Mouse (Mus musculus): ENCODE data around the gene Sp8.

DNA sequence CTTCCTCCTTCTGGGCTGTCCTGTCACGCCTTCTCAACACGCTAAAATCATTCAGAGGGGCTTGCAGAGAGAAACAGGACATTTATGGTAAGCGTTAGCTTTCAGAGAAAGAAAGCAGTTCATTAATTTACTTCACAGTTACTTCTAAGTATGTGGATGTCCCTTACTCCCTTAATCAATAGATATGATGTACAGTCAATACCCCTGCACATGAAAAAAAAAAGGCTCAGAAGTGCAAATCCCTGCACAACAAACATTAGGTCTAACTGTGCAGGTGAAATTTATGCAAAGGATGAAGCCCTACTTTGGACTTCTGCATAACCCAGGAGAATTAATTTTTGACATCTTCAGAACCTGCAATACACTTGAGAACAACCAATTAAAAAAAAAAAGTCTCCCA is 778 bp upstream of the Sp8 start:
- no peak for TF ChIP-seq CTCF (IDR thresholded peaks at IDR 0.05; ENCODE audit: low read depth)
- no peak for TF ChIP-seq EP300 (IDR thresholded peaks at IDR 0.05; ENCODE audit: low read depth)
